Mouse (Mus musculus): Measurements from ENCODE around the gene Lars2.

Lars2 gene

DNA sequence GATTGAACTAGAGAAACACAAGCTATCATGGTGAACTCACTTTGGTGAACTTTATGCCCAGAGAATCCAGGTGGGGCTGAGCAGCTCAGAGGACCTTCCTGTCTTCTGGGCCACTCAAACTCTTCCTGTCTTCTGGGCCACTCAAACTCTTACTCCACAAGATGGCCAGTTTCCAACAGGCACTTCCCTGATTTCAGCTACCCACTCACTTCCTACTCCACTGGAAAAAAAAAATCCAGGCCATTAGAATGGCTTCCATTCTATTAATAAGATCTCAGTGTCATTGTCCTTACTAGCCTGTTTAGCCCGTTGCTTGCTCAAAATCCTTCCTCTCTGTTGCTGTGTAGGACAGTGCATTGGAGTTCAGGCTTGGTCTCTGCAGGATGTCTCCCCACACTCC is 108.8 kb downstream of the Lars2 start:
- no peak for DNase-seq (ENCODE audit: low read depth, low spot score)

GRCm38 (mm10) chr9:123478031-123478585 is 111.4 kb downstream of the Lars2 start:
- no peak for DNase-seq (ENCODE audit: low read depth, low spot score)

DNA sequence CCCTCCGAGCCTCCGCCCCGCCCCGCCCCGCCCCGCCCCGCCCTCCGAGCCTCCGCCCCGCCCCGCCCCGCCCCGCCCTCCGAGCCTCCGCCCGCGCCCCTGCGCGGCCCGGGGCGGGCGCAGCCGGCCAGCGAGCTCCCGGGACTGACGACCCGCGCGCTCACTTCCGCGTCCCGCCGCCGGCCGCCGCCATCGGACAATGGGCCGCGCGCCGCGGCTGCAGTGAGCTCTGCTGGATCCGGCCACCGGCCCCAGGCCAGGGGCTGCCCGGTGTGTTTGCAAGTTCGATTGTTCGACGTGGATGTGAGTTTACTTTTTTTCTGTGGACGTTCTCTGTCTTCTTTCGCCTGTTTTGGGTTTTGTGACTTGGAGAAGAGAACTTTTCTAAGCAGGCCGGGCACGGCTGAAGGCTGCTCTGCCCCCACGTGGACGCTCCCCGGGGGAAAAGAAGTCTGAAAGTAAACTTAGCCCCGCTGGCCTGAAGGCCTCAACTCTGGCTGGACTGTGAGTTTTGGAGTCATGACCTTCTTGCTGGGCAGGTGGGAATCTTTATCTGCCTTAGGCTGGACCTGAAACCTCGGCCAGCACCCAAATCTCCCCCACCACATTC is 112.0 kb downstream of the Lars2 start, which contains the start of gene Limd1:
Gene Limd1 (plus strand): TSS at position 121 of the 610 bp plus-strand sequence.
- no peak for DNase-seq (ENCODE audit: low read depth, low spot score)

DNA sequence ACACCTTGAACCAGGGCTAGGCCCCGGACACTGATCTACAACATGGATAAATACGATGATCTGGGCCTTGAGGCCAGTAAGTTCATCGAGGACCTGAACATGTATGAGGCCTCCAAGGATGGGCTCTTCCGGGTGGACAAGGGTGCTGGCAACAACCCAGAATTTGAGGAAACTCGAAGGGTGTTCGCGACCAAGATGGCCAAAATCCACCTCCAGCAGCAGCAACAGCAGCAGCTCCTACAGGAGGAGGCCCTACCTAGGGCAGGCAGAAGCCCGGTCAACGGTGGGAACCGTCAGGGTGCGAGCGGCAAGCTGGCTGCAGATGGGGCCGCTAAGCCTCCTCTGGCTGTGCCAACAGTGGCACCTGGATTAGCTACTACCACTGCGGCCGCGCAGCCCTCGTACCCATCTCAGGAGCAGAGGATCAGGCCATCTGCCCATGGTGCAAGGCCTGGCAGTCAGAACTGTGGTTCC is 112.5 kb downstream of the Lars2 start:
- DNase-seq (ENCODE audit: low read depth, low spot score), result no peak

DNA sequence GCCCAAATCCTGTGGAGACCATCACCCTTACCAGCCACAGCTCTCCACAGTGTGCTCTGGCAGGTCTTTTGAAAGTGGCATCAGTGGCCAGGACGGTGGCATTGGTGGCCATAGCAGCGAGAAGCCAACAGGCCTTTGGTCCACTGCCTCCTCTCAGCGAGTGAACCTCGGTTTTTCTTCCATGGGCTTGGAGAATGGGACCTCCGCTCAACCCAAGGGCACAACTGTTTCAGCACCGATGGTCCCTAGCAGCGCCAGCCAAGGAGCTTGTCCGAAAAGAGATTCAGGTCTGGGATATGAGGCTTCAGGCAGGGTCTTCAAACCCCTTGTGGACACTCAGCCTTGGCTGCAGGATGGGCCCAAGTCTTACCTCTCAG is 113.1 kb downstream of the Lars2 start:
- no peak for DNase-seq (ENCODE audit: low read depth, low spot score)

DNA sequence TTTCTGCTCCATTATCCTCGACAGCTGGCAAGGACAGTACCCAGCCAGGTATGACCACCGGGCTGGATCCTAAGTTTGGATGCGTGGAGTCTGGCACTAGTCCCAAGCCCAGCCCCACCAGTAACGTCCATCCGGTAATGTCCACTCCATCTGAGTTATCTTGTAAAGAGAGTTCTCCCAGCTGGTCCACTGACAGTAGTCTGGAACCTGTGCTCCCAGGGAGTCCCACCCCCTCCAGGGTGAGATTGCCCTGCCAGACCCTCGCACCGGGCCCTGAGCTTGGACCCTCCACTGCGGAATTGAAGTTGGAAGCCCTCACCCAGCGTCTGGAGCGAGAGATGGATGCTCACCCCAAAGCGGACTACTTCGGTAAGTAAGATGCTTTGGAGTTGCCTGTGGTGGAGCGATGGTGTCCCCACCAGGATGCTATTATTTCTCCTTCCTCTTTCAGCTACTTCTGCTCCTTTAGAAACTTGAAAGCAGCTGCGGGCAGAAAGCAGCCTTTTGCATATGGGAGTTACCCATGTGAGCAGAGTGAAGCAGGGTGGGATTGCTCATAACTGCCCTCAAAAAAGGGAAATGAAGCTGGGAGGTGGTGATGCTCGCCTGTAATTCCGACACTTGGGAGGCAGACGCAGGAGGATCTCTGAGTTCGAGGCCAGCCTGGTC is 113.7 kb downstream of the Lars2 start:
- DNase-seq (ENCODE audit: low read depth, low spot score), result no peak

- no peak for DNase-seq (ENCODE audit: low read depth, low spot score)
Measured at GRCm38 (mm10) chr9:123481136-123481535, 114.4 kb downstream of the Lars2 start.

- DNase-seq (ENCODE audit: low read depth, low spot score), result no peak
Measured at GRCm38 (mm10) chr9:123483598-123483997, 116.9 kb downstream of the Lars2 start.

- DNase-seq (ENCODE audit: low read depth, low spot score), result no peak
Measured at GRCm38 (mm10) chr9:123484830-123485229, 118.1 kb downstream of the Lars2 start.

GRCm38 (mm10) chr9:123485561-123485960 is 118.8 kb downstream of the Lars2 start:
- no peak for DNase-seq (ENCODE audit: low read depth, low spot score)

DNA sequence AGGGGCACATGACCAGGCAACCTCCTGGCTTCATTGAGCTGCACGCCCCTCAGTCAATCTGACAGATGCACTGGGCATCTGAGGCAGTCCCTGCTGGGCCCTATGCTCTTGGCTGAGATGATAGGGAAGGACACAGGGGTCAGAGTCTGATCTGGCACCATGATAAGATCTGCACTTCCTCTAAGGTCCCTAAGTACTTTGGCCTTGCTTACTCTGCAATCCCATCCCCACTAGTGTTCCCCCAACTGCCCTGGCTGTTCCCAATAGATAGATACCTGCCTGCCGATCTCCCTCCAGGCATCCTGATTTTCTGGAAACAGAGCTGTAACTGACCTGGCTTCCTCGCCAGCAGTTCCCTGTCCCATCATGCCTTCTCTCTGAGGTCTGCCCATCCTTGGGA is 119.9 kb downstream of the Lars2 start:
- DNase-seq (ENCODE audit: low read depth, low spot score), result no peak

- no peak for DNase-seq (ENCODE audit: low read depth, low spot score)
Measured at GRCm38 (mm10) chr9:123489073-123489472, 122.3 kb downstream of the Lars2 start.

DNA sequence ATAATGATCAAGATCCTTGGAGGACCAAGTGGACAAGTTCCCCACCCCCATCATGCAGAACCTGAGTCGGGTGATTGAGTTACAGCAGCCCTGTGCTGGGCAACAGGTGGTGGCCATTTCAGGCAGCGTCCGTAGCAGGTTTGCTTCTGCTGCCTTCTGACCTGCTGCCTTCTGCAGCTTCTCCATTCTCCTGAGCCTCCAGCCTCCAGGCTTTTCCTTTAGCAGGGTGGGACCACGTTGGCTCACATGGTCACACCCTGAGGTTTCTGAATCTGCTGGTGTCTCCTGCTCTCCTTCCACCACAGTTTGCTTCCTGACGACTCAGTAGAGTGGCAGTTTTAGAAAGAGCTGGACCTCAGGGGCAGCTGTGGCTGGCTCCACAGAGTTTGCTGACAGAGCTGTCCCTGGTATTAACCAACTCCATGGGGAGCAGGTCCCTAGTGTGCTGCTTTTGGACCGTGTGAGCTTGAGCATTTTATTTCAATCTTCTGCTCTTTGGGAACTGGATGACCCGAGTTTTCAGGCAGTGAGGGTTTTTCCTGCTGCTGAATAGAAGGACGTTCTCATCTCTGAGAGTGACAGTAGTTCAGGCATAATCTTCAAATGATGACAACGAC is 123.1 kb downstream of the Lars2 start:
- no peak for DNase-seq (ENCODE audit: low read depth, low spot score)

GRCm38 (mm10) chr9:123490930-123491329 is 124.2 kb downstream of the Lars2 start:
- no peak for DNase-seq (ENCODE audit: low read depth, low spot score)

DNA sequence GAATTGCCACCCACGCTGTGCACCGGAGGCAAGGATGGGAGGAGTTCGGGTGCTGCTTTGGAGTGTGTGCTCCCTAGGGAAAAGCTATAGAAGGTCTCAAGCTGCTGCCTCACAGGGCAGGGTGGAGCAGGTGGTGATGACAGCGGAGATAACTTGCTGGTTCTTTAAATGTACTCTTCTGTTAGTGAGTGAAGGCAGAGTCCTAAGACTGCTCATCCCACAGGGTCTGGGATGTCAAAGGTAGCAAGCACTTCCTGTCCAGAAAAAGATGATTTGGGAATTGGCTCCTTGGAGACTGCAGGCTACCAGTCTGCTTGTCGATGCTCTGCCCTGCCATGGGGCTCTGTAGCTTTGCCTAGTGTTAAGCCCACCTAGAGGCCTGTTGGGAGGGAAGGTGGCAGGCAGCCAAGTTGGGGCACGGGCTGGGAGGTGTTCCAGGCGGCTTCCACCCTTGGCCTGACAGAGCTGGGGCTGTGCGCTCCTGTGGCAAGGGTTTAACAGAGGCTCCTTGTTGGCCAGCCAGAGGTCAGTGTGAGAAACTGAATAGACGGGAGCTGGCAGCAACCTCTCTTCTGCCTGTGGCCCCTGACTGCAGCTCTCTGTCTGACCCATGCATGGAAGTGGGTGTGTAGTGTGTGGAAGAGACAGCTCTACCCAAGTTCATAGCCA is 125.3 kb downstream of the Lars2 start:
- no peak for DNase-seq (ENCODE audit: low read depth, low spot score)

- no peak for DNase-seq (ENCODE audit: low read depth, low spot score)
Measured at GRCm38 (mm10) chr9:123496665-123497064, 129.9 kb downstream of the Lars2 start.

- DNase-seq (ENCODE audit: low read depth, low spot score), result no peak
Measured at GRCm38 (mm10) chr9:123497906-123498305, 131.2 kb downstream of the Lars2 start.

DNA sequence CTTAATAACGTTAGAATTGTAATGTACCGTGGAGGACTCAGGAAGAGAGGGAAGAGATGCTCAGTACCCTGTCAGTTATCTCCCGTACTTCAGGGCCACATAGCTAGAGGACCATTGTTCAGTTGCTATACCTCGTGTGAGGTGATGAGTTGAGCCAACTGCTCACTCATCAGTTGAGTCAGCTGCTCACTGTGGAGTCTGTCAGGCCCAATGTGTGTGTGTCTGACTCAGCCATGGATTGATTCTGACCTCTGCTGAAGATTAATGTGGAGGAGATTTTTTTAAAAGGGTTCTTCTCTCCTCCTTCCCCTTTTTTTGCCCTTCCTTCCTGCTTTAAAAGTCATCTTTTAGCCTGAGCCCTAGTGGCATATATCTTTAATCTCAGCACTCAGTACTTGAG is 133.8 kb downstream of the Lars2 start:
- DNase-seq (ENCODE audit: low read depth, low spot score), result no peak

- DNase-seq (ENCODE audit: low read depth, low spot score), result no peak
Measured at GRCm38 (mm10) chr9:123503171-123503834, 136.6 kb downstream of the Lars2 start.

- no peak for DNase-seq (ENCODE audit: low read depth, low spot score)
Measured at GRCm38 (mm10) chr9:123504325-123504724, 137.6 kb downstream of the Lars2 start.

DNA sequence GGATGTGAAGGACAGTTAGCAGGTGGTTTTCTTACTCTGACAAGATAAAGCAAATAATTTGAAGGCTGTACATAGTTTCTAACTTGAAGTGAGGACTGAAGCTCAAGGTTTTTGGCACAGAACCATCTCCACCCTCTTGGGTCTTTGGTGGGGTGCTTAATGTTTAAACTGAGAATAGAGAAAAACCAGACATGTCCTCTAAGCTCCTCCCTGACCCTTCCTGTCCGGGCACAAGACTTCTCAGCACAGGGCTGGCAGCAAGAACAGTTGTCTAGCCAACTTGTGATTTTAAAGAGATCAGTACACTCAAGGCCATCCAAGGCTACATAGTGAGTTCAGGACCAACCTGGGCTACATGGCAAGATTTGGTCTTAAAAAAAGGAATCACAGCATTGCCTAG is 138.9 kb downstream of the Lars2 start:
- DNase-seq (ENCODE audit: low read depth, low spot score), result no peak

Data from WW6 (cell line).